In the genomic region with DNA sequence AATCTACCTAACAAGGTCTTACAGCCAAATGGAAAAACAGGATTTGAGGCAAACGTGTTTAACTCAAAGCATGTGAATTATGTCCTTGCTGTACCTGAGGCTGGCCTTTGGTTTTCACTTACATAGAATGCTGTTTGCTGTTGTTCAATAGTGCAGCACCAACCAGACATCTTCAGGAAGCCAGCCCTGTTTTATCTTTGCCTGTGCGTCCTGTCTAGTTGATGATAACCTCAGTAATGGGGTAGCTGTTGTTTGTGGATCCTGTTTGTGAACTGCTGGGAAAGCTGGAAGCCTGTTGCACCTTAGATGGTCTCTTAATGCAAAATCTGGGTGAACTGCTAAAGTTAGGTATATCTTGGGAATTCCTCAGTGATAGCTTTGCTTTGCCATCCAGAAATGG, we compare ENCODE assay signal across 13 mouse cellular contexts.
"Had no signal": no experiment of that assay in that cellular context is flagged by ENCODE, and none has a peak within 500 bp of the region (broad histone marks: within the 10 kb centered on the region; RNA-seq: fewer than 3 reads in every experiment).

No protein-coding gene starts in this region.

- DNase-seq: kidney, adult 2 months; kidney, postnatal 36 days; retina, postnatal 1 day; thymus, adult 2 months; thymus, postnatal 36 days had no signal

- ATAC-seq: intestine, embryonic 16.5 days; midbrain, embryonic 16.5 days had no signal

- H3K4me3 ChIP-seq: layer of hippocampus, adult 2 months; left cerebral cortex, adult 2 months; midbrain, embryonic 12.5 days had no signal

- H3K36me3 ChIP-seq: midbrain, embryonic 12.5 days; stomach, embryonic 15.5 days had no signal

- H3K27ac ChIP-seq: kidney, postnatal 0 days; layer of hippocampus, adult 2 months; left cerebral cortex, adult 2 months; midbrain, embryonic 12.5 days; neural tube, embryonic 13.5 days; stomach, embryonic 15.5 days had no signal

- H3K9me3 ChIP-seq: midbrain, embryonic 12.5 days; neural tube, embryonic 13.5 days; stomach, embryonic 15.5 days had no signal

- H3K27me3 ChIP-seq: midbrain, embryonic 12.5 days; neural tube, embryonic 13.5 days; stomach, embryonic 15.5 days had no signal

- H3K9ac ChIP-seq: neural tube, embryonic 13.5 days; stomach, embryonic 15.5 days had no signal

- H3K4me2 ChIP-seq: midbrain, embryonic 12.5 days had no signal
